Mouse (Mus musculus): Measurements from ENCODE around the gene Gucy2e.

DNA sequence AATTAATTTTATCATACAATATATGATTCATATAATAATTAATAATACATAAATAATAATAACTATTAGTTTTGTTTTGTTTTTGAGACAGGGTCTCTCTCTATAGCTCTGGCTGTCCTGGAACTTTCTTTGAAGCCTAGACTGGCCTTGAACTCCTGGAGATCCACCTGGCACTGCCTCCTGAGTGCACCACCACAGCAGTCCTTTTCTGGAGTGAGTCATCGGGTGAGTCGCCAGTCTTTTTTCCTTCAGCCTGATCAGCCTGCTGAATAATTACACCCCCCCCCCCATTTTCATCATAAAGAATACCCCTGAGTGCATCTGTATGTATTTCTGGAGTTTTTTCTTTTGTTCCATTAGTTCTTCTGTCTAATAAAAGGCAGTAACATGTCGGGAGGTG, 12.3 kb upstream of the Gucy2e start:
- TF ChIP-seq POLR2A (IDR thresholded peaks at IDR 0.05; ENCODE audit: borderline replicate concordance, control insufficient read depth, low read depth, low read length) (no peak), CTCF (IDR thresholded peaks at IDR 0.05; ENCODE audit: control insufficient read depth, insufficient read depth, low read length) (no peak)
